Comparison of ENCODE assay signal across 8 mouse cellular contexts in the genomic region with DNA sequence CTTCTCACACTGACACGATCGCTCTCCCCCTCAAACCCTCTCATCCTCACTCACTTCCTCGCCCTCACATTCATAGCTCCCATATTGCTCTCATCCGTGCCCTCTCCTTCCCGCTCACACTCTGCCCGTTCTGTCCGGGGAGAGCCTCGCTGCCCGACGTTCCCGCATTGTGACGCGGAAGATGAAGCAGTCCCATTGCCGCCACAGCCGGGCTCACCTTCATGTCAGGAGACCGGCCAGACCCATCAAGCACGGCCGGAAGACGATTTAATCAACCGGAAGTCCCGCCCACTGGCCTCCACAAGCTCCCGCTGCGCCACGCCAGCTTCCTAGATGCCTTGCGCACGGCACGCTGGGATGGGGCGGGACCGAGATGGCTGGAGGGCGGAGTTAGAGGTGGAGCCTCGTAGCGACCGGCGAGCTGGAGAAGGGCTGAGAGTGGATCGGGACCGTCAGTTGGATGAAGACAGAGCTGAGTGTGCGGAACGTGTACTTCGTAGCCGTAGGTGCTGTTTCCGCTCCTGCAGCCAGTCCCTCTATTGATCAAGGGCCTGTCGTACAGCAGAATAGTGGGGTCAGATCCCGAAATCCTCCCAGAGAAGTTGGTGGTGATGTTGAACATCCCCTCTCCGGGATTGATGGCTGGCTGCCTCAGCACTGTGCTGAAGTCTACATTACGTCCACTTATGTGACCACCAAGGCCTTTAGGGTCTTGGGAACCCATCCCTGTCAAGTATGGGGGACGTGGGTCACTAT. TPM values are rescaled to one million over a fixed set of nuclear protein-coding genes. Genes with fewer than 3 reads are reported as not detected.
DNase-seq lines count a peak whose midpoint lies in the region; ATAC-seq and TF ChIP-seq lines count a peak whose summit lies in the region.

A gene (minus strand): TSS at position 302 of the 756 bp plus-strand sequence.

- peak; percentile 99 for ATAC-seq in CD4-positive, CD25-positive, alpha-beta regulatory T cell, adult 4 months
- ATAC-seq in heart, embryonic 15.5 days (replicated peaks; ENCODE audit: insufficient number of reproducible peaks, insufficient read depth, low FRiP score, low read depth) = peak; percentile 94
- peak; percentile 93 for ATAC-seq in liver, embryonic 14.5 days (ENCODE audit: insufficient read depth)
- peak; percentile 94 for ATAC-seq in neural tube, embryonic 11.5 days (ENCODE audit: insufficient read depth, low FRiP score, low TSS enrichment)
- ATAC-seq in stomach, postnatal 0 days (ENCODE audit: low FRiP score, low TSS enrichment) = peak; percentile 92

- peaks cover 6% of the 10 kb centered on the region; the same call in 1 of the 2 replicates for H3K27me3 ChIP-seq in forebrain, embryonic 10.5 days (ENCODE audit: poor library complexity, severe bottlenecking)
- H3K27me3 ChIP-seq in heart, embryonic 15.5 days = no peaks in the 10 kb centered on the region
- no peaks in the 10 kb centered on the region for H3K27me3 ChIP-seq in liver, embryonic 14.5 days (ENCODE audit: control insufficient read depth, insufficient read depth, low read length)
- H3K27me3 ChIP-seq in neural tube, embryonic 11.5 days (ENCODE audit: control insufficient read depth, insufficient read depth, low read length) = no peaks in the 10 kb centered on the region
- no peaks in the 10 kb centered on the region for H3K27me3 ChIP-seq in stomach, postnatal 0 days (ENCODE audit: control insufficient read depth, insufficient read depth, low read length)

- H3K27ac ChIP-seq in forebrain, embryonic 10.5 days = peak within 1 kb of the TSS; percentile 89
- peak within 1 kb of the TSS; percentile 77 for H3K27ac ChIP-seq in heart, embryonic 15.5 days
- peak within 1 kb of the TSS; percentile 58 for H3K27ac ChIP-seq in liver, embryonic 14.5 days
- no peak within 1 kb of the TSS for H3K27ac ChIP-seq in neural tube, embryonic 11.5 days (ENCODE audit: low read depth, low read length)
- peak within 1 kb of the TSS; percentile 91 for H3K27ac ChIP-seq in stomach, postnatal 0 days (replicated peaks)

- H3K9me3 ChIP-seq in forebrain, embryonic 10.5 days = no peaks in the 10 kb centered on the region
- no peaks in the 10 kb centered on the region for H3K9me3 ChIP-seq in heart, embryonic 15.5 days (replicated peaks)
- no peaks in the 10 kb centered on the region for H3K9me3 ChIP-seq in liver, embryonic 14.5 days (ENCODE audit: control insufficient read depth, low read length)
- no peaks in the 10 kb centered on the region for H3K9me3 ChIP-seq in neural tube, embryonic 11.5 days (ENCODE audit: control insufficient read depth, low read length)
- H3K9me3 ChIP-seq in stomach, postnatal 0 days (ENCODE audit: control insufficient read depth, low read length) = no peaks in the 10 kb centered on the region

- peak within 1 kb of the TSS; percentile 81 for H3K4me2 ChIP-seq in heart, embryonic 15.5 days
- peak within 1 kb of the TSS; percentile 75 for H3K4me2 ChIP-seq in liver, embryonic 14.5 days (ENCODE audit: low read depth)
- H3K4me2 ChIP-seq in neural tube, embryonic 11.5 days (ENCODE audit: low read depth) = peak within 1 kb of the TSS; percentile 56
- peak within 1 kb of the TSS; percentile 76 for H3K4me2 ChIP-seq in stomach, postnatal 0 days (replicated peaks; ENCODE audit: low read depth)

- peak; percentile 99 for DNase-seq in c-Kit-negative CD71-positive TER-119-positive erythroid progenitor cells, embryonic 14.5 days (ENCODE audit: low read depth, low spot score)
- DNase-seq in forebrain, embryonic 10.5 days (ENCODE audit: extremely low spot score, low spot score) = peak; percentile 99
- peak; percentile 99 for DNase-seq in kidney, postnatal 25 days
- DNase-seq in liver, embryonic 14.5 days (ENCODE audit: low read depth in 3 of 3, low spot score in 3 of 3) = peak; percentile 98
- DNase-seq in neural tube, embryonic 11.5 days (ENCODE audit: low spot score) = peak; percentile 100
- DNase-seq in stomach, postnatal 0 days (ENCODE audit: low spot score) = peak; percentile 99

- peak within 1 kb of the TSS; percentile 74 for H3K9ac ChIP-seq in heart, embryonic 15.5 days
- peak within 1 kb of the TSS; percentile 67 for H3K9ac ChIP-seq in liver, embryonic 14.5 days (replicated peaks)
- H3K9ac ChIP-seq in neural tube, embryonic 11.5 days (ENCODE audit: low read length) = peak within 1 kb of the TSS; percentile 67
- peak within 1 kb of the TSS; percentile 72 for H3K9ac ChIP-seq in stomach, postnatal 0 days (ENCODE audit: low read length)

- 2% methylated on average over 46 of the region's 46 CpGs for WGBS in forebrain, embryonic 10.5 days
- WGBS in heart, embryonic 15.5 days = under 1% methylated on average over 46 of the region's 46 CpGs
- under 1% methylated on average over 46 of the region's 46 CpGs for WGBS in liver, embryonic 14.5 days (ENCODE audit: insufficient replicate concordance)
- WGBS in neural tube, embryonic 11.5 days = 2% methylated on average over 46 of the region's 46 CpGs
- under 1% methylated on average over 46 of the region's 46 CpGs for WGBS in stomach, postnatal 0 days

- peak; percentile 23; the same call in 1 of the 2 replicates for TF ChIP-seq CTCF in liver, embryonic 14.5 days (IDR thresholded peaks at IDR 0.05; ENCODE audit: low read depth)
- no peak for TF ChIP-seq CTCF in stomach, postnatal 0 days (IDR thresholded peaks at IDR 0.05; ENCODE audit: low read depth)

- peak within 1 kb of the TSS; percentile 84 for H3K4me3 ChIP-seq in forebrain, embryonic 10.5 days
- peak within 1 kb of the TSS; percentile 83 for H3K4me3 ChIP-seq in heart, embryonic 15.5 days
- peak within 1 kb of the TSS; percentile 78 to 93 for H3K4me3 ChIP-seq in liver, embryonic 14.5 days (ENCODE audit: insufficient read depth in 1 of 2, low read depth in 2 of 2, low read length in 2 of 2)
- H3K4me3 ChIP-seq in neural tube, embryonic 11.5 days (ENCODE audit: low read depth, low read length) = peak within 1 kb of the TSS; percentile 54
- peak within 1 kb of the TSS; percentile 59 for H3K4me3 ChIP-seq in stomach, postnatal 0 days (ENCODE audit: low read depth, low read length)

- H3K4me1 ChIP-seq in forebrain, embryonic 10.5 days = peaks cover 24% of the 10 kb centered on the region
- H3K4me1 ChIP-seq in heart, embryonic 15.5 days (replicated peaks) = peaks cover 21% of the 10 kb centered on the region
- peaks cover 20 to 24% of the 10 kb centered on the region in 2 experiments for H3K4me1 ChIP-seq in liver, embryonic 14.5 days (replicated peaks; ENCODE audit: control insufficient read depth in 2 of 2, insufficient read depth in 2 of 2, low read length in 1 of 2)
- peaks cover 15% of the 10 kb centered on the region for H3K4me1 ChIP-seq in neural tube, embryonic 11.5 days (ENCODE audit: control insufficient read depth, insufficient read depth, low read length)
- peaks cover 8% of the 10 kb centered on the region; the same call in 1 of the 2 replicates for H3K4me1 ChIP-seq in stomach, postnatal 0 days (replicated peaks; ENCODE audit: control insufficient read depth, insufficient read depth)

- H3K36me3 ChIP-seq in forebrain, embryonic 10.5 days (replicated peaks) = no peaks in the 10 kb centered on the region
- H3K36me3 ChIP-seq in heart, embryonic 15.5 days = no peaks in the 10 kb centered on the region
- H3K36me3 ChIP-seq in liver, embryonic 14.5 days (replicated peaks; ENCODE audit: control insufficient read depth, insufficient read depth, low read depth) = no peaks in the 10 kb centered on the region
- H3K36me3 ChIP-seq in neural tube, embryonic 11.5 days (ENCODE audit: control insufficient read depth, insufficient read depth, low read length) = no peaks in the 10 kb centered on the region
- H3K36me3 ChIP-seq in stomach, postnatal 0 days (ENCODE audit: control insufficient read depth, insufficient read depth, low read length) = no peaks in the 10 kb centered on the region

- TF ChIP-seq EP300 in liver, embryonic 14.5 days (IDR thresholded peaks at IDR 0.05; ENCODE audit: low read depth) = 0 out of 2 replicates have a peak, but pooled peaks have one; percentile 4
- TF ChIP-seq EP300 in stomach, postnatal 0 days (optimal IDR thresholded peaks at IDR 0.05) = no peak

RNA-seq across cellular contexts. Expression of the gene that starts here (rescaled TPM):
- polyA plus RNA-seq in CD4-positive, CD25-positive, alpha-beta regulatory T cell, adult 4 months (2017; shearing (Covaris generic)) = 10 to 100 TPM; 21.9 to 23.4 TPM
- polyA plus RNA-seq in forebrain, embryonic 10.5 days (2016; fragmentation: Nextera tagmentation; extraction: Ambion mirVana) = 24.8 and 25.4 TPM in 2 replicates
- polyA plus RNA-seq in heart, embryonic 15.5 days (2015; fragmentation: Nextera tagmentation; extraction: Ambion mirVana) = 27.2 and 38.7 TPM in 2 replicates
- polyA plus RNA-seq in liver, embryonic 14.5 days (2012; rRNA removed) = 6.3 and 12.1 TPM in 2 replicates
- polyA plus RNA-seq in liver, embryonic 14.5 days (2014; fragmentation: Nextera tagmentation; extraction: Ambion mirVana) = 23.0 and 24.2 TPM in 2 replicates
- polyA plus RNA-seq in neural tube, embryonic 11.5 days (2014; fragmentation: Nextera tagmentation; extraction: Ambion mirVana) = 28.2 and 32.9 TPM in 2 replicates
- 20.8 and 22.6 TPM in 2 replicates for polyA plus RNA-seq in stomach, postnatal 0 days (2015; fragmentation: Nextera tagmentation; extraction: Ambion mirVana)
